Mouse (Mus musculus) kidney, adult 2 months (tissue): Measurements from ENCODE around the gene Lsm7.

Source experiments
- CTCF ChIP-seq: fragments of 200-500 bp; conservative IDR thresholded peaks from 2 replicates; pipeline ENCODE4 v1.5.1; 2011; ENCODE audit warnings: low read depth, mild to moderate bottlenecking, control low read depth, low read length, moderate library complexity, mixed read lengths; ENCODE audit not compliant: insufficient read depth, insufficient read length
- POLR2A ChIP-seq: fragments of 200-500 bp; IDR thresholded peaks from one replicate; pipeline ENCODE4 v1.6.1; 2011; ENCODE audit warnings: low read depth, low read length, control low read depth

DNA sequence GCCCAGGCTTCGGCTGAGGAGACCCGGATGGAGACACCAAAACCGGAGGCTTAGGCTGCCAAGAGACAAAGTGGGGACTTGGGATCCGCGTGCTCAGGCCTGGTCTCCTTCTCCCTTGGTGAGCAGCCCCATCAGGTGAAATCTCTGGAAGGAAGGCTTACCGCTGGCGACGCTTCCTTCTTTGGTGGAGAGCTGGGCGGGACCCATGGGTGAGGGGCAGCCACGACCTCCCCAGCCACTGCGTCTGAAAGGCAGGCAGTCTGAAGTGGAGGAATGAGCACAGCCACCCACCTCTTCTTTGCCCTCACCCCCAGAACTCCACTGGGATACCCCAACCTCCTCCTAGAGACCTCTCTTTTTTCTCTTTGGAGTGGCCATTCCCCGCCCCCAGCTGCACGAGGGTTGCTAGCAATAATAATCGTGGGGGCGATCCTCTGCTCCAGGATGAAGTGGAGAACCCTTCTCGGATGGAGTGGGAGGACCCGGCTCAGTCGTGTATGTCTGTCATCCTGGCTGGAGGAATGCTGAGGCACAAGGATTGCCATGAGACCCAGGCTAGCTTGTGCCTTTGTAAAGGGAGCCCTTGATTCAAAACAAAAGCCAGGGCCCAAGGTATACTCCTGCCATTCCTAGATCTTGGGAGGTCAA, 45.9 kb downstream of the Lsm7 start:
- no peak for TF ChIP-seq POLR2A
- TF ChIP-seq CTCF: no peak
